Mouse (Mus musculus) testis, adult 2 months (tissue): ENCODE results near the gene Nell2. TPM values are rescaled to one million over a fixed set of nuclear protein-coding genes. Genes with fewer than 3 reads are reported as not detected.

Source experiments
- H3K27ac ChIP-seq: fragments of 200-500 bp; 2 replicates; pipeline ENCODE4 v1.5.1; 2012; ENCODE audit warnings: low read depth, low read length; ENCODE audit not compliant: control insufficient read depth, insufficient read depth
- H3K27me3 ChIP-seq: fragments of 200-500 bp; 2 replicates; pipeline ENCODE4 v1.6.1; 2012; ENCODE audit warnings: mild to moderate bottlenecking, low read length, moderate library complexity; ENCODE audit not compliant: control insufficient read depth, insufficient read depth
- H3K36me3 ChIP-seq: fragments of 200-500 bp; 2 replicates; pipeline ENCODE4 v1.6.1; 2012; ENCODE audit warnings: mild to moderate bottlenecking, low read length; ENCODE audit not compliant: control insufficient read depth, insufficient read depth
- H3K4me1 ChIP-seq: fragments of 200-500 bp; 2 replicates; pipeline ENCODE4 v1.6.1; 2012; ENCODE audit warnings: low read length; ENCODE audit not compliant: control insufficient read depth, insufficient read depth
- H3K4me3 ChIP-seq: fragments of 200-500 bp; 2 replicates; pipeline ENCODE4 v1.5.1; 2012; ENCODE audit warnings: low read depth, mild to moderate bottlenecking, low read length, moderate library complexity, mixed read lengths; ENCODE audit not compliant: control insufficient read depth
- CTCF ChIP-seq: fragments of 200-500 bp; IDR thresholded peaks from 2 replicates; pipeline ENCODE4 v1.5.1; 2012; ENCODE audit warnings: low read depth, mild to moderate bottlenecking, inconsistent platforms, low read length, moderate library complexity; ENCODE audit not compliant: control insufficient read depth, insufficient read depth, insufficient replicate concordance
- POLR2A ChIP-seq: fragments of 200-500 bp; IDR thresholded peaks from 2 replicates; pipeline ENCODE4 v1.6.1; 2012; ENCODE audit warnings: low read depth, mild to moderate bottlenecking, inconsistent platforms, low read length, moderate library complexity; ENCODE audit not compliant: control insufficient read depth
- polyA plus RNA-seq: library from polyadenylated mRNA; depleted of rRNA; stranded (reverse); fragments of >200 nt; gene quantifications from 2 replicates; pipeline ENCODE4 v1.2.3, GENCODE M21; 2012

Gene Nell2
- polyA plus RNA-seq, 1 experiment = 11.7 TPM

- Histone ChIP-seq H3K36me3 (no peaks in the 10 kb centered on the region), H3K27ac (no peak overlapping the region), H3K4me3 (no peak overlapping the region), H3K27me3 (no peaks in the 10 kb centered on the region), H3K4me1 (no peaks in the 10 kb centered on the region)
- TF ChIP-seq CTCF (no peak), POLR2A (no peak)
Observed at GRCm38 (mm10) chr15:95135926-95136609, 392.3 kb downstream of the Nell2 start.

- Histone ChIP-seq H3K36me3 (no peaks in the 10 kb centered on the region), H3K4me1 (no peaks in the 10 kb centered on the region), H3K27ac (no peak overlapping the region), H3K4me3 (no peak overlapping the region), H3K27me3 (no peaks in the 10 kb centered on the region)
- no peak for TF ChIP-seq POLR2A
- no peak for TF ChIP-seq CTCF
Observed at GRCm38 (mm10) chr15:95131401-95131800, 397.0 kb downstream of the Nell2 start.

GRCm38 (mm10) chr15:95108626-95109025, 419.7 kb downstream of the Nell2 start:
- Histone ChIP-seq H3K27ac (no peak overlapping the region), H3K4me3 (no peak overlapping the region), H3K4me1 (no peaks in the 10 kb centered on the region), H3K36me3 (no peaks in the 10 kb centered on the region), H3K27me3 (no peaks in the 10 kb centered on the region)
- no peak for TF ChIP-seq POLR2A
- no peak for TF ChIP-seq CTCF

- TF ChIP-seq POLR2A (no peak), CTCF (no peak)
- no peaks in the 10 kb centered on the region for H3K4me1 ChIP-seq
- H3K4me3 ChIP-seq = no peak overlapping the region
- no peaks in the 10 kb centered on the region for H3K27me3 ChIP-seq
- no peak overlapping the region for H3K27ac ChIP-seq
- H3K36me3 ChIP-seq = no peaks in the 10 kb centered on the region
Observed at GRCm38 (mm10) chr15:95107246-95107809, 421.0 kb downstream of the Nell2 start.

- Histone ChIP-seq H3K27me3 (no peaks in the 10 kb centered on the region), H3K27ac (no peak overlapping the region), H3K4me1 (no peaks in the 10 kb centered on the region), H3K4me3 (no peak overlapping the region), H3K36me3 (no peaks in the 10 kb centered on the region)
- no peak for TF ChIP-seq POLR2A
- no peak for TF ChIP-seq CTCF
Observed at GRCm38 (mm10) chr15:95101522-95101921, 426.8 kb downstream of the Nell2 start.

- Histone ChIP-seq H3K27ac (no peak overlapping the region), H3K36me3 (no peaks in the 10 kb centered on the region), H3K27me3 (no peaks in the 10 kb centered on the region), H3K4me1 (no peaks in the 10 kb centered on the region), H3K4me3 (no peak overlapping the region)
- no peak for TF ChIP-seq CTCF
Observed at GRCm38 (mm10) chr15:95100133-95100532, 428.2 kb downstream of the Nell2 start.

GRCm38 (mm10) chr15:95085962-95086361, 442.4 kb downstream of the Nell2 start:
- H3K27me3 ChIP-seq = no peaks in the 10 kb centered on the region
- H3K4me3 ChIP-seq = no peak overlapping the region
- H3K27ac ChIP-seq = no peak overlapping the region
- no peaks in the 10 kb centered on the region for H3K36me3 ChIP-seq
- H3K4me1 ChIP-seq = no peaks in the 10 kb centered on the region
- no peak for TF ChIP-seq CTCF
- no peak for TF ChIP-seq POLR2A
